Mouse (Mus musculus) T-cell, adult 2 months (primary cell): ENCODE results near the gene Spatc1l.

Experiments used
- DNase-seq: peaks from one replicate; pipeline ENCODE4 v3.0.0; 2022; ENCODE audit warnings: low spot score

The Spatc1l gene

GRCm38 (mm10) chr10:76596338-76596737 is 34.3 kb downstream of the Spatc1l start:
- DNase-seq, result no peak

GRCm38 (mm10) chr10:76602690-76603089 is 40.6 kb downstream of the Spatc1l start:
- DNase-seq, result no peak

- DNase-seq, result no peak
Measured at GRCm38 (mm10) chr10:76612473-76612872, 50.4 kb downstream of the Spatc1l start.
